Mouse (Mus musculus) monocyte, adult 59 days (primary cell): ENCODE data around the gene Zfp235. TPM values are rescaled to one million over a fixed set of nuclear protein-coding genes. Genes with fewer than 3 reads are reported as not detected.

Experiments used
- total RNA-seq, 2 experiments: library from RNA; stranded (reverse); gene quantifications; one replicate each; pipeline ENCODE4 v1.2.4; 2023

Gene Zfp235
- total RNA-seq, result 1 to 10 TPM; 4.7 to 5.1 TPM

DNA sequence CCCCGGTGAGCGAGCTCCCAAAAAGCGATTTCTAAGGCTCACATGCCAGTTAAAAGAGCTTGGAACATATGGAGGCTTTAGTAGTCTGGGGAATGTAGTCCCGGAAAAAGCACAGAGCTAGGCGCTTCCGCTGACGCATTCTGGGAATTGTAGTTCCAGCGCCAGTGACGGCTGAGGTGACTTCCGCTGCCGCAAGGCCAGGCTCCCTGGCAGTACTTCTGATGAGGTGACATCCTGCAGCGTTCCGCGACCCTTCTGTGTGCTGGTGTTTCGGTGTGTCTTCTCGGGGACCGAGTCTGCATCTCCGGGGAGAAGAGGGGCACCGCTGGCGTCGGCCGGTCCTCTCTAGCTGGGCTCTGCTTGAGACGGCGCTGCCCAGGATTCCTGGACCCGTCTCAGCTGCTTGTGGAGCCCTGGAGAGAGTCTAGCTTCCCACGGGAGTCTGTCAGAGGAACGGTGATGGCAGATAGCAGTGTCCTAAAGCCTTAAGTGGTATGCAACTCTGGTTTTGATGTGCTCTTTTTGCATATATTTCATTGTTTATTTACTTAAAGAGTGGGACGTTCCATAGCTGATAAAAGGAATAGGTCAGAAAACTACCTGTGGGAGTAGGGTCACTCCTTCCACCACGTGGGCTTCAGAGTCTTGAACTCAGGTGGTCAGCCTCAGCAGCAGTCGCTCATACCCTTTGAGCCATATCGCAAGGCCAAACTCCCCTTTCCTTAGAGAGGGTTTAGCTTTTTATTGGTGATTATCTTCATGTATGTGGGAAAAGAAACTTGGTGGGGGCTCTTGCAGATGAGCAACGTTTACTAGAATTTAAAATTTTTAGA lies at the start of gene Zfp235:
TSS of gene Zfp235 (plus strand) at position 174 of the 833 bp plus-strand sequence.

DNA sequence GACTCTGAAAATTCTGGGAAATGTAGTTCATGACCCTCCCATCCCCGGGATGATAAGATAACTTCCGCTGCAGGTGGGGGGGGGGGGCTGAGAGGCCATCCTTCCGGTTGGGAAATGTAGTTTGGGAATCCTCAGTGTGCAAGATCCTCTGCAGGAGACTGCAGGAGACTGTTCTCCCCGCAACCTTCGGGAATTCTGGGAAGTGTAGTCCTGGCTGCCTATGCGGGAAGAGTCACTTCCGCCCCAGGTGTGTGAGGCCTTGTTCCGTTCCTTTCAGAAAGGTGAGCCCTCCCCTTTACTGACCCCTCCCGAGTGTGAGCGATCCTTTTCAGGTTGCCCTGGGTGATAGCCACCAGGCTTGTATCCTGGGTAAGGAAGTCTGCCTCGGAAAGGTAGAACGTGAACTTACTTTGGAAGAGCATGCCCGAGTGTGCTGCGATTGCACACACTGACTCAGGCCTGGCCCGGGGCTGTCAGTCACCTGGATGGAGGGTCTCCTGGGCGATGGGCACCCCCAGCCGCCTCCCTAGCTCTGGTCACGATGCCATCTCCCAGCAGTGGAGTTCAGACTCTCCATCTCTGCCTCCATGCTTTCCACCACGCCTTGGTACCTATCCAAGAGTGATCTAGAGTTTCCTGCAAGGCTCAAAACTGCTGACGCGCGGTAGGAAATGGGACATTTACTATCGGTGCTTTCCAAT lies 21.7 kb upstream of the Zfp235 start, which contains the start of gene Zfp112:
TSS of gene Zfp112 (plus strand) at position 159 of the 701 bp plus-strand sequence.

DNA sequence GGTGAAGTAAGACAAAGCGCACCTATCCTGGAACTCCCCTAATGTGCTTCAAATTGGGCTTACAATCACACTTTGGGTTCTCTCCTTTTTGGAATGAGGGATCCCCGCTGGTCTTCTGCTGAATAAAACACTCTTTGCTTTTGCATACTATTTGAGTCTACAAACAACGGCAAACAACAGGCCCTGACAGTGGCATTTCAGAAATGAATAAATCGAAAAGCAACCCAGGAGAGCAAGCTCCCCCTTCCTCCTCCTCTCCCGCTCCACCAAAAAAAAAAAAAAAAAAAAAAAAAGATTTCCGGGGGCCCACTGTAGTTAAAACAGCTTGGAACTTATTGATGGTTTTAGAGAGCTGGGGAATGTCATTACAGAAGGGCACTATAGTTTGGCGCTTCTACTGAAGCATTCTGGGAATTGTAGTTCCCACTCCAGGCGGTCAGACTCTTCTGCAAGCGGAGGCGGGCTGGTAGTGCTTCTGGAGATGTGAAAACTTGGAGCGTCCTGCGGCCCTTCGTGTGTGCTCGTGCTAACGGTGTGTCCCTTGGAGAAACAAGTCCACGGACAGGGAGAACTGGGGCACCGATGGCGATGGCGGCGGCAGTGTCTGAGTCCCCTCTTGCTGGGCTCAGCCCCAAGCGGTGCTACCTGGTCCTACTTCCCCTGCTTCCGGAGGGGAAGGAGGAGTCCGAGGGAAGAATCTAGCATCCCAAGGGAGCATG lies 40.8 kb downstream of the Zfp235 start, which contains the start of gene Zfp114:
TSS of gene Zfp114 (plus strand) at position 443 of the 719 bp plus-strand sequence.

Other genes starting within 250 kb of the Zfp235 start
- not detected for gene Vmn1r178, start 242.2 kb upstream of the Zfp235 start, total RNA-seq
- not detected for gene Vmn1r179, start 207.2 kb upstream of the Zfp235 start, total RNA-seq
- gene Vmn1r180, start 183.5 kb upstream of the Zfp235 start, total RNA-seq, result not detected
- gene Vmn1r181, start 159.6 kb upstream of the Zfp235 start, total RNA-seq, result not detected
- not detected for gene V1rd19, start 132.5 kb upstream of the Zfp235 start, total RNA-seq
- not detected for gene Vmn1r183, start 80.9 kb upstream of the Zfp235 start, total RNA-seq
- 10 to 100 TPM; 18.8 to 20.5 TPM for gene Zfp180, start 52.2 kb upstream of the Zfp235 start, total RNA-seq
- 1 to 10 TPM; 1.9 to 2.2 TPM for gene Zfp112, start 21.9 kb upstream of the Zfp235 start, total RNA-seq
- not detected for gene Zfp114, start 40.9 kb downstream of the Zfp235 start, total RNA-seq
- 1 to 10 TPM; 3.3 to 4.2 TPM for gene Zfp111, start 77.3 kb downstream of the Zfp235 start, total RNA-seq
- 1 to 10 TPM; 2.3 to 2.6 TPM for gene Zfp109, start 103.4 kb downstream of the Zfp235 start, total RNA-seq
- gene Zfp108, start 120.6 kb downstream of the Zfp235 start, total RNA-seq, result under 1 TPM; 0.46 to 0.50 TPM
- gene Zfp93, start 136.3 kb downstream of the Zfp235 start, total RNA-seq, result under 1 TPM; 0.13 to 0.91 TPM
- 1 to 10 TPM; 5.7 to 8.2 TPM for gene Zfp61, start 167.1 kb downstream of the Zfp235 start, total RNA-seq
- gene Zfp94, start 182.5 kb downstream of the Zfp235 start, total RNA-seq, result 1 to 10 TPM; 1.8 to 2.2 TPM
- not detected for gene Tescl, start 199.8 kb downstream of the Zfp235 start, total RNA-seq
- gene Lypd5, start 215.0 kb downstream of the Zfp235 start, total RNA-seq, result not detected
- 10 to 100 TPM; 12.7 to 20.6 TPM for gene Kcnn4, start 236.1 kb downstream of the Zfp235 start, total RNA-seq